Mouse (Mus musculus) kidney, adult 2 months (tissue): ENCODE results near the gene Gm5678.

Experiments used
- CTCF ChIP-seq: fragments of 200-500 bp; conservative IDR thresholded peaks from 2 replicates; pipeline ENCODE4 v1.5.1; 2011; ENCODE audit warnings: low read depth, mild to moderate bottlenecking, control low read depth, low read length, moderate library complexity, mixed read lengths; ENCODE audit not compliant: insufficient read depth, insufficient read length
- POLR2A ChIP-seq: fragments of 200-500 bp; IDR thresholded peaks from one replicate; pipeline ENCODE4 v1.6.1; 2011; ENCODE audit warnings: low read depth, low read length, control low read depth

- no peak for TF ChIP-seq CTCF
- no peak for TF ChIP-seq POLR2A
Observed at GRCm38 (mm10) chr16:93593406-93593805, 34.5 kb upstream of the Gm5678 start.
